Mouse (Mus musculus) myocyte (in vitro differentiated cells): ENCODE measurements around the gene Serpini1. TPM values are rescaled to one million over a fixed set of nuclear protein-coding genes. Genes with fewer than 3 reads are reported as not detected.
"Not testable (repeated sequence)": the region's sequence is repeated elsewhere in the genome, so short reads cannot be mapped to it uniquely, and the experiment has no call there.

Source experiments
- H3K27me3 ChIP-seq: one replicate; pipeline ENCODE4 v1.6.1; 2011; ENCODE audit not compliant: control insufficient read depth, insufficient read depth, insufficient read length
- H3K36me3 ChIP-seq: one replicate; pipeline ENCODE4 v1.6.1; 2011; ENCODE audit not compliant: control insufficient read depth, insufficient read depth
- H3K4me2 ChIP-seq: one replicate; pipeline ENCODE4 v1.6.1; 2011; ENCODE audit warnings: low read depth, control low read depth
- H3K4me3 ChIP-seq: one replicate; pipeline ENCODE4 v1.5.1; 2011; ENCODE audit warnings: mild to moderate bottlenecking, control low read depth, moderate library complexity
- H3K79me2 ChIP-seq: one replicate; pipeline ENCODE4 v1.6.1; 2011; ENCODE audit not compliant: control insufficient read depth, insufficient read depth
- H3ac ChIP-seq: one replicate; pipeline ENCODE4 v1.6.1; 2011; ENCODE audit not compliant: control insufficient read depth, insufficient read length
- CEBPB ChIP-seq: IDR thresholded peaks from 2 replicates; pipeline ENCODE4 v1.6.1; 2011; ENCODE audit warnings: mild to moderate bottlenecking, moderate library complexity; ENCODE audit not compliant: poor library complexity, insufficient read depth, severe bottlenecking
- E2F4 ChIP-seq: IDR thresholded peaks from one replicate; pipeline ENCODE4 v1.6.1; 2011; ENCODE audit warnings: mild to moderate bottlenecking, control low read depth, moderate library complexity; ENCODE audit not compliant: insufficient read depth
- MAX ChIP-seq: IDR thresholded peaks from one replicate; pipeline ENCODE4 v1.6.1; 2011; ENCODE audit warnings: low read depth, mild to moderate bottlenecking, control low read depth
- MYOD1 ChIP-seq, 3 experiments: IDR thresholded peaks; one replicate each; pipeline ENCODE4 v1.6.1; 2011; ENCODE audit warnings: control low read depth in 2 of 3, low read depth in 2 of 3, mild to moderate bottlenecking in 2 of 3, moderate library complexity in 1 of 3; ENCODE audit not compliant: insufficient read length in 2 of 3, control insufficient read depth in 1 of 3
- MYOG ChIP-seq, 3 experiments: IDR thresholded peaks; one replicate each; pipeline ENCODE4 v1.6.1; 2011; ENCODE audit warnings: control low read depth in 2 of 3, low read depth in 2 of 3, mild to moderate bottlenecking in 2 of 3; ENCODE audit not compliant: insufficient read length in 2 of 3, control insufficient read depth in 1 of 3, insufficient read depth in 1 of 3
- POLR2A ChIP-seq: IDR thresholded peaks from one replicate; pipeline ENCODE4 v1.6.1; 2011; ENCODE audit warnings: low read depth, mild to moderate bottlenecking, control low read depth, moderate library complexity; ENCODE audit not compliant: insufficient read length
- POLR2AphosphoS2 ChIP-seq: IDR thresholded peaks from one replicate; pipeline ENCODE4 v1.6.1; 2011; ENCODE audit warnings: low read depth, control low read depth; ENCODE audit not compliant: insufficient read length
- REST ChIP-seq: IDR thresholded peaks from one replicate; pipeline ENCODE4 v1.6.1; 2011; ENCODE audit warnings: mild to moderate bottlenecking, control low read depth, moderate library complexity; ENCODE audit not compliant: insufficient read depth, insufficient read length
- SRF ChIP-seq: IDR thresholded peaks from one replicate; pipeline ENCODE4 v1.6.1; 2011; ENCODE audit warnings: low read depth; ENCODE audit not compliant: control insufficient read depth, insufficient read length
- TCF12 ChIP-seq: IDR thresholded peaks from one replicate; pipeline ENCODE4 v1.6.1; 2011; ENCODE audit warnings: mild to moderate bottlenecking, control low read depth; ENCODE audit not compliant: poor library complexity, insufficient read depth, severe bottlenecking
- TCF3 ChIP-seq: IDR thresholded peaks from one replicate; pipeline ENCODE4 v1.6.1; 2011; ENCODE audit warnings: low read depth, control low read depth; ENCODE audit not compliant: insufficient read length
- USF1 ChIP-seq: IDR thresholded peaks from one replicate; pipeline ENCODE4 v1.6.1; 2011; ENCODE audit warnings: low read depth, mild to moderate bottlenecking, control low read depth, moderate library complexity
- polyA plus RNA-seq: library from polyadenylated mRNA; unstranded; fragments of >200 nt; fragmentation: generic; extraction: Trizol; gene quantifications from one replicate; pipeline ENCODE4 v1.2.1, GENCODE M21; 2012; ENCODE audit warnings: missing spikeins

Gene Serpini1
- polyA plus RNA-seq, 1 experiment, result 0.14 TPM

DNA sequence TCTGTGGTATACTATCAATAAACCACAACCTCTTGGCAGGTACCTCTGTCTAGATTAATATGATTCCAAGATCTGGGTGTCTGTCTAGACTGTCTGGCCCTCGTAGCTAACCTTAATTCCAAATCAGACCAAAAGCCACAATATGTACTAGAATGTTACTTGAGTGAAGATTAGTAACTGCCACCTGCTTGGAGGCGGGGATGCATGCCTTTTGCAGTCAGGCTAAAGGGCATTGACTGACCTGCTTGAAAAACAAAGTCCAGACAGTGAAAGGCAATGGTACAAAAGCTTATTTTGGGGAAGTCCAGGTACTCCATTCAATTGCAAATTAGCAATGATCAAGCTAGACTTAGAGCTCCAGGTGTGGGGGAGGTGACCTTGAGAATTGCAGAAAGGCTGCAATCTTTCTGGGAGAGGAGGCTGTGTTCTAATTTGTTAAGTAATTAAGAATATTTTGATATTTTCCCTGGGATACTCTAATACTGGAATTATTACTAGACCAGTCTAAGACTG is 94.3 kb downstream of the Serpini1 start:
- no peaks in the 10 kb centered on the region for H3K79me2 ChIP-seq
- TF ChIP-seq E2F4, result no peak
- no peak overlapping the region for H3K4me2 ChIP-seq
- H3K27me3 ChIP-seq, result no peaks in the 10 kb centered on the region
- no peak overlapping the region for H3ac ChIP-seq
- H3K36me3 ChIP-seq, result no peaks in the 10 kb centered on the region
- no peak overlapping the region for H3K4me3 ChIP-seq

DNA sequence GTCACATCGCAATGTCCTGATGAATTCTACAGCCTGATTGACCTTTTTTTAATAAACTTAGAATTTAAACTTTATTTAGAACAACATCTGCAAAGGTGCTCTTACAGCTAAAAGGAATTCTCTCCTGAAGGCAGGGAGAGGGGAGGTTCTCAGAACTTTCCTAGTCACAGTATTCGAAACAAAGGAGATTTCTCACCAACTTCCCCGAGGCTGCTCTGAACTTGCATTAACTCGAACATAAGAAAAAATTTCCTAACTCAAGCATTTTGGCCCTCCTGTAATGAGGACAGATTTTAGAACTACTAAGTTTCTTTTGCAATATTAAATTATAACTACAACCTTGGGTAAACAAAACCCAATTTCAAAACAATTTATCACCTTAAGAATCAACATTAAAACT is 96.6 kb downstream of the Serpini1 start:
- H3K27me3 ChIP-seq, H3K36me3 ChIP-seq, H3K4me2 ChIP-seq, H3ac ChIP-seq, H3K79me2 ChIP-seq, H3K4me3 ChIP-seq: not testable (repeated sequence)

DNA sequence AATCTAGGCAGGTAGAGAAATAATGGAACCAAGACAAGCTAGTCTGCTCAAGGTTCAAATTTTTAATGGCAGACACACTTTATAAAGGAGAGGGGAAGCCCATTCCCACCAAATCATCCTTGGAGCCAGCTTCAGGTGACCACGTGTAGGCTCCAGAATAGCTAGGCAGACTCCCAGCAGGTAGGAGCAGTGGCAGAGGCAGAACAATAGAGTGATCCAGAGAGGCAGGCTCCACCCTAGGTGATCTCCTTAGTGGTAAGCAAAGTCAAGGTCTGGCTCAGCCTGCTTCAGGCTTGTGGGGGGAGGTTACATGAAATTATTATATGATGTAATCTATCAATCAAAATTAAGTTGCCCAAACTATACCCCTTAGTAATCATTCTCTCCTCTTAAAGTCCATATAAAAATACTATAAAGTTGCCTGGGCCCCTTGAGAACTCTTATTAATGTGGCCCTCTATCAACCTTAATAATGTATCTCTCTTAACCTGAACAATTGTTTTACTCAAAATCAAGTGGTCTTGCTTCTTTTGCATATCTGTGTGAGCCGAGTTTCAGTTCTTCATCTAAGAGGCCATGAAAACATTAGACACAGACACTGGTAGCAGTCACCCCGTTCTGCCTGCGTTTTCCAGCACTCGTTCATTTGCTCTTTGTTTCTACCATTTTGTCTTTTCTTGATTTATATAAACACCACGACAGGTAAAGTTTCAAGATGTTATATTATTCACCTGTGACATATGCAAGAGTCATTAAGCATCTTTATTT is 98.4 kb downstream of the Serpini1 start:
- no peak overlapping the region for H3K4me2 ChIP-seq
- no peaks in the 10 kb centered on the region for H3K79me2 ChIP-seq
- no peak overlapping the region for H3K4me3 ChIP-seq
- no peaks in the 10 kb centered on the region for H3K36me3 ChIP-seq
- H3K27me3 ChIP-seq, result no peaks in the 10 kb centered on the region
- no peak overlapping the region for H3ac ChIP-seq
- TF ChIP-seq POLR2A (no peak), SRF (no peak), USF1 (no peak)

DNA sequence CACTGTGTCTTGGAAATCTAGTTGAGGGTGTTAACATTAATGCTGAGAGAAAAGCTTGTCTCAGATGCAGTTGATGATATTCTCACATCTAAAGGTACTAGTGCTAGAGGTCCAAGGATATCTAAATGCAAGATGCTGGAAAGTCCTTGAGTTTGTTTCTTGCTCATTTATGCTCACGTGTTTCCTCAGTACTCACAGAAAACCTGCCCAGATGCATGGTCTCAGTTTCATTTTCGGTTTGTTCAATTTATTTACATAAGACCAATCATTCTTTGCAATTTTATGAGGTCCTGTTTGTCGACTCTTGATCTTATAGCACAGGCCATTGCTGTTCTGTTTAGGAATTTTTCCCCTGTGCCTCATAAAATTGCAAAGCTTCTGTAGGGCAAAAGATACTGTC is 109.6 kb downstream of the Serpini1 start:
- Histone ChIP-seq H3K36me3 (no peaks in the 10 kb centered on the region), H3ac (no peak overlapping the region), H3K27me3 (no peaks in the 10 kb centered on the region), H3K4me3 (no peak overlapping the region), H3K79me2 (no peaks in the 10 kb centered on the region), H3K4me2 (no peak overlapping the region)
- no peak for TF ChIP-seq MYOD1 (IDR thresholded peaks at IDR 0.05; ENCODE audit: control insufficient read depth in 1 of 3, insufficient read length in 2 of 3, low read depth in 2 of 3)
- no peak for TF ChIP-seq POLR2A
- TF ChIP-seq SRF, result no peak
- TF ChIP-seq CEBPB, result no peak
- TF ChIP-seq TCF3, result no peak
- TF ChIP-seq MYOG (IDR thresholded peaks at IDR 0.05; ENCODE audit: control insufficient read depth in 1 of 3, insufficient read depth in 1 of 3, insufficient read length in 2 of 3, low read depth in 2 of 3), result no peak
- TF ChIP-seq USF1, result no peak
- no peak for TF ChIP-seq E2F4
- TF ChIP-seq REST, result no peak
- TF ChIP-seq TCF12, result no peak
- TF ChIP-seq POLR2AphosphoS2, result no peak
- no peak for TF ChIP-seq MAX

DNA sequence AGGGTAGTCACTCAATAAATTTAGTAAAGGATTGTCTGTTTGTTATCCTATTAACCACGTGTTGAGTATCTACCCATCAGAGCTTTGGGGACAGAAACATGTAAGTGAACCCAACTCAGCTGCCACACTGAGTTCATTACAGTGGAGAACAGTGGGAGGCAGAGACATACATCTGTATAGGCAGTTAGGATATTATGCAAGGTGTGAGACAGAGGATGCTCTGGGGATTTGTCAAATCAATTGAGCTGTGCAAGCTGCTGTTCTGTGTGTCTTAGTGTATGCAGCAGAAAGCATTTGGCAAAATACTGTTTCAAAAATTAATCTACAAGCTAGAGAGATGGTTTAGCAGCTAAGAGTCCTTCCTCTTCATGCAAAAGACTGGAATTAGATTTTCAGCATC is 113.1 kb downstream of the Serpini1 start:
- H3K79me2 ChIP-seq, result no peaks in the 10 kb centered on the region
- no peaks in the 10 kb centered on the region for H3K36me3 ChIP-seq
- no peaks in the 10 kb centered on the region for H3K27me3 ChIP-seq
- H3K4me2 ChIP-seq, result no peak overlapping the region
- H3ac ChIP-seq, result no peak overlapping the region
- TF ChIP-seq USF1, result no peak
- no peak for TF ChIP-seq REST
- TF ChIP-seq MAX, result no peak
- TF ChIP-seq MYOD1 (IDR thresholded peaks at IDR 0.05; ENCODE audit: control insufficient read depth in 1 of 3, insufficient read length in 2 of 3, low read depth in 2 of 3), result no peak
- no peak for TF ChIP-seq SRF
- TF ChIP-seq E2F4, result no peak
- TF ChIP-seq TCF12, result no peak
- TF ChIP-seq MYOG (IDR thresholded peaks at IDR 0.05; ENCODE audit: control insufficient read depth in 1 of 3, insufficient read depth in 1 of 3, insufficient read length in 2 of 3, low read depth in 2 of 3), result no peak
- no peak overlapping the region for H3K4me3 ChIP-seq

DNA sequence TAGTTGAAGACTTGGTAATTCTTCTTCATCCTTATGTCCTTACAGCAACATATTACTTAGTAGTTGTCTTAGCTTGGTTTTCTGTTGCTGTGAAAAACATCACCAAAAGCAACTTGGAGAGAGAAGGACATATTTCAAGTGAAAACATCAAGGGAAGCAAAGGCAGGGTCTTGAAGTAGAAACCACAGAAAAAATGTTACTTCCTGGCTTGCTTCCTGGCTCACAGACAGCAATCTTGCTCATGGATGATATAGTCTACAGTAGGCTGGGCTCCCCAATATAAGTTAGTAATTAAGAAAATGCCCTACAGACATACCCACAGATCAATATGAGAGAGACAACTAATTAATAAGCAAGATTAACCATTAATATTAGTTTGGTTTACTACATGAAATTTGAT is 125.5 kb downstream of the Serpini1 start:
- Histone ChIP-seq H3K27me3 (no peaks in the 10 kb centered on the region), H3K4me3 (no peak overlapping the region), H3K36me3 (no peaks in the 10 kb centered on the region), H3ac (no peak overlapping the region), H3K4me2 (no peak overlapping the region), H3K79me2 (no peaks in the 10 kb centered on the region)
- TF ChIP-seq E2F4, result no peak
- no peak for TF ChIP-seq TCF12
- TF ChIP-seq USF1, result no peak
- TF ChIP-seq TCF3, result no peak
- no peak for TF ChIP-seq MYOD1 (IDR thresholded peaks at IDR 0.05; ENCODE audit: control insufficient read depth in 1 of 3, insufficient read length in 2 of 3, low read depth in 2 of 3)
- no peak for TF ChIP-seq REST
- TF ChIP-seq MAX, result no peak
- TF ChIP-seq MYOG (IDR thresholded peaks at IDR 0.05; ENCODE audit: control insufficient read depth in 1 of 3, insufficient read depth in 1 of 3, insufficient read length in 2 of 3, low read depth in 2 of 3), result no peak
- no peak for TF ChIP-seq POLR2A
- TF ChIP-seq POLR2AphosphoS2, result no peak
- TF ChIP-seq CEBPB, result no peak
- TF ChIP-seq SRF, result no peak
